Mouse (Mus musculus): ENCODE measurements around the gene Fbxo31.
A peak's percentile ranks its signal among the peaks of the same experiment; 100 is the strongest.

Fbxo31 gene

GRCm38 (mm10) chr8:121552506-121552905, 26.1 kb downstream of the Fbxo31 start:
- no peak for DNase-seq (ENCODE audit: low spot score in 2 of 2)

DNA sequence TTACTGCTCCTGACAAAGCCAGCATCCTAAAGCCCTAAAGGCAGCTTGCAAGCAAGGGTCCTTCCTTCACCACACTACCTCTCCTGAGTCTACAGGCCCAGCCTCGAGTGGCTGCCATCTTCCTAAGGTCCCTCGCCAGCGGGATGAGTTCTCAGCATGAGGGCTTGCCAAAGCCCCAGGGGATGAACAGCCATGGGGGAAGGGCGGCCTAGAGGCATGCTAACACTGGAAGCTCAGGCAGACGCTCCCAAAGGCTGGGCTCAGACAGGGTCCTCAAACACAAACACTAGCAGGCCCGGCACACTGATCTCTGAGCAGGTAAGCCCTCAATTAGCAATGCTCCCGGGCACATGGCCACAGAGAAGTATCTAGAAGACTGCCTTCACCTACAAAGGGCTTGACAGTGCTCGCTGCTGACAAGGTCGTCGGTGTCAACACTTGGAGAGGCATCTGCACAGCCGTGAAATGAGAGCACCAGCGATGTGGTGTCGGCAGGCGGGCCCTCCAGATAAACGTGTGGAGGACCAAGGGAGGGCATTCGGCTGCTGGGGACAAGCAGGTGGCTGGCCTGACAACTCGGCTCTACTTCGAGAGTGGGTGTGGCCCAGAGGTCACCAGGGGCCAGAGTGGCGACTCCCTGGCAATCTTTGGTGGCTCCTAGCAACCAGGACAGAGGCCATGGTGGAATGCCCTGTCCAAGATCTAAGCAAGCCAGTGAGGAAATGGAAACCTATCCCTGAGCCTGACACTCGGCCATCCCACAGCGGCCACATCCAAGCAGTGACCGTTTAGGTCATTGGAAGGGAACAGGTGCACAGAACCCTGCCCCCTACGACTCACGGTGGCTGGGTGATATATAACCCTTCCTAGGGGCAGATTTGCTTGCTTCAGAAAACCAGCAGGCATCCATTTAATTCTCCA, 27.3 kb downstream of the Fbxo31 start:
- DNase-seq (ENCODE audit: low spot score in 2 of 2): no peak

DNA sequence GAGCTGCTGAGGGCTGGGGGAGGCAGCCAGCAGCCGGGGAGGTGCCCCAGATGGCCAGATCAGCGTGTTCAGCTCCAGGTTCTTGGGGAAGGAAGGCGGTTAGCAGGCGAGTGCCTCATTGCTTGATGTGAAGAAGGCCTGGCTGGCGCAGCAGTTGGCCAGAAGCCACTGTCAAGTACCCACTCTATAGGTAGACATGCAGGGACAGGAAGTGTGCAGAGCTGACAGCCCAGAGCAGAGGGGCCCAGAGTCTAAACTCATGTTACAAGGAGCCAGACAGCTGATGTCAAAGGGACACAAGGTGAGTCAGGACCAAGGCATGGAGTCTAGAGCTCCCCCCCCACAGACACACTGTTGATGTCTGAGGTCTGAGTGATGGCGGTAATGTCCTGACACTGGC, 28.6 kb downstream of the Fbxo31 start:
- no peak for DNase-seq (ENCODE audit: low spot score in 2 of 2)

DNA sequence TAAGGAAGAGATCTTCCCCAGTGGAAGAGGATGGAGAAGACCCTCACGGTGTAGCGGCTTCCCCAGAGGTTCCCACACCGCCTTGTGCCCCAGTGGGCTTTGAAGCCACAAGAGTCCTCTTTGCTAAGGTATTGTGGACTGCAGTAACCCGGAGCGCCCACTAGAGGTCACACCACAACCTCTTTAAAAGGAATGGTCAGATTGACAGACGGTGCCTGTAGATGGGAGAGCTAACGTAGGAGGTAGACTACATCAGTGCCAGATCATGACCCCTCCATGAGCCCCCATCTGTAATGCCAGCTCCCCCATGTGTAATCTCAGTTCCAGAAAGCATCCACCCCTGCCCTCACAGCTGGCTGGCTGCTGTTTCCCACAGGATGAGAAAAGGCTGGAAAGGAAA, 31.5 kb downstream of the Fbxo31 start:
- peak; percentile 54 to 74 for DNase-seq (ENCODE audit: low spot score in 2 of 2)

DNA sequence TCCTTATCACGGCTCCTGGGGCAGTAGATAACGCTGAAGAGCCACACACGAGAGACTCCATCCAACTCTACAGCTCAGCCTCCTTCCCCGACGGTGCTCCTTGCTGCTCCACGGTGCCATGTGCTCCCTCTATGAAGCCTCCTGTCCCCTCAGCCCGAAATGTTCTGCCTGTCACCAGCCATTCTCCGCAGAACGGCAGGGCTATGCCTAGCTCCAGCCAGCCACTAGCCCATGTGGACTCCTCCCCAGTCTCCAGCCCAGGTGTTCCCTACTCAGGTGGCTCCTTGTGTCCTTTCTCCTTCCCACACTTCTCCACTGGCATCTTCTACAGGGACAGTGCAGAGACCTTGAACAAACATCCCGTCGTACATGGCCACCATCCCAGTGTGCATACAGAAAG, 33.7 kb downstream of the Fbxo31 start:
- no peak for DNase-seq (ENCODE audit: low spot score in 2 of 2)

DNA sequence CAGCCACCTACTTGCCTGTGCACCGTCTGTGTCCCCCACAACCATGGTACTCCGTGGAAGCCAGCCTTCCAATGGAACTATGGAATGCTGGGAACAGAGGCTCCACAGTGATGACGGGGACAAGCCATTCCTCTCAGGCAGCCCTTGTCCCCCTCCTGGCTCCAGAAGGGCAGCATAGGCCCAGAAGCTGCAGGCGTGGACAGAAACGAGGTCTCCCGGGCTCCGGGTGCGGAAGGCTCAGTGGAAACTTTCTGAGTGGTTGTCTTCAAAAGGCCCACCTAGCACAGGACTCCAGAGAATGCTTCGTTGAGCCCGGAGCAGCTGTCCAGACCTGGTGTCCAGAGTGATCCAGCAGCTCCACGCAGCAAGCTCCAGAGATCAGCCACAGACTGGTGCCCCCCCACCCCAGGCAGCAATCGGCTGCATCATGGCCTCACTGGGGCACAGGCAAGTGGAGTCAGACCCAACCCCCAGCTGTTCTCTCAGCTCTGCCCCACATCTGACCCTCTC, 34.3 kb downstream of the Fbxo31 start, which contains the start of gene 1700018B08Rik:
TSS of gene 1700018B08Rik (minus strand) at position 45 of the 510 bp plus-strand sequence.
- DNase-seq (ENCODE audit: low spot score in 2 of 2): no peak

DNA sequence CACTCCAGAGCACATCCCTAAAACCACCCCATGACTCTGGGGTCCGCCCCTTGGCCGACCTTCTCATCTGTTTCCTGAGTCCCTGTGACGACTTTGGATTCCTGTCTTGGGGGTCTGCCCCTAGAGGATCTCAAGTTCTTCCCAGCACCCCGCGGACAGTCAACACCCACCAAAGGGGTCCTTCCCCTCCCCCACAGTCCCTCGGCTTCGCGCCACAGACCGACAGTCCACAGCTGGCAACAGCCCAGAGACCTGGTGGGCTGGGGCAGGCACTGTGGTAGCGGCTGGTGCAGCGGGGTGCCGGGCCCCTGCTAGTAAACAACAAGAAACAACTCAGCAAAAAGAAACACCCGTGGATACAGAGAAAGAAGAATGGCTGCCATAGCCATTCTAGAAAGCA, 35.7 kb downstream of the Fbxo31 start:
- DNase-seq (ENCODE audit: low spot score in 2 of 2): no peak

GRCm38 (mm10) chr8:121541862-121542261, 36.7 kb downstream of the Fbxo31 start:
- no peak for DNase-seq (ENCODE audit: low spot score in 2 of 2)

DNA sequence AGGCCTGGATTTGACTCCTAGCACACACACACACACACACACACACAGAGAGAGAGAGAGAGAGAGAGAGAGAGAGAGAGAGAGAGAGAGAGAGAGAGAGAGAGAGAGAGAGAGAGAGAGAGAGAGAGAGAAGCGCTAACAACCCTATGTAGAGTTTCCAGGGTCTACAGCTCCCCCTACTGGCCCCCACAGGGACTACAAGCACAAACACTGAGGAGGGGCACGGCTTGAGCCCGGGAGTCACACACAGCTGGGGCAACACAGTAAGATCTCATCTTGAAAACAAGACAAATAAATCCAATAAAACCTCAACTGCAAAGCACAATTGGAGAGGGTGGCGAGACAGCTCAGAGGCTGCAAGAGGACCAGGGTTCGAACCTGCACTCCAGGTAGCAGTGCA, 46.2 kb downstream of the Fbxo31 start:
- DNase-seq (ENCODE audit: low spot score in 2 of 2): no peak

DNA sequence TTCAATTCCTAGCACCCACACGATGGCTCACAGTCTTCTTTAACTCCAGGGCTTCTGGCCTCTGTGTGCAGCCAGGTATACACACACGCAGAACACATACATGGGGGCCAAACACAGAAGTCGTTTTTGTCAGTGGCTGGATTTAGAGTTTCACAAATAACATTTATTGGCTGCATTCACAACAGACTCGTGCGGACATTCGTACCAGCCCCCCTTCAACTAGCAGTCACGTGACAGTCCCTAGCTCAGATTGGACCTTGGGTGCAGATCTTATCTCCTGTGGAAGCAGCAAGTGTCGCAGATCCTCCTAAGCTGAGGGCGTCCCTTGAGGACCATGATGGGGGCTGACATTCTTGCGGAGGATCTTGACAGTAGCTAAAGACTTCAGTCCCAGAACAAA, 48.0 kb downstream of the Fbxo31 start:
- no peak for DNase-seq (ENCODE audit: low spot score in 2 of 2)

- no peak for DNase-seq (ENCODE audit: low spot score in 2 of 2)
Measured at GRCm38 (mm10) chr8:121528790-121529189, 49.8 kb downstream of the Fbxo31 start.

GRCm38 (mm10) chr8:121527751-121528150, 50.9 kb downstream of the Fbxo31 start:
- DNase-seq (ENCODE audit: low spot score in 2 of 2): no peak

DNA sequence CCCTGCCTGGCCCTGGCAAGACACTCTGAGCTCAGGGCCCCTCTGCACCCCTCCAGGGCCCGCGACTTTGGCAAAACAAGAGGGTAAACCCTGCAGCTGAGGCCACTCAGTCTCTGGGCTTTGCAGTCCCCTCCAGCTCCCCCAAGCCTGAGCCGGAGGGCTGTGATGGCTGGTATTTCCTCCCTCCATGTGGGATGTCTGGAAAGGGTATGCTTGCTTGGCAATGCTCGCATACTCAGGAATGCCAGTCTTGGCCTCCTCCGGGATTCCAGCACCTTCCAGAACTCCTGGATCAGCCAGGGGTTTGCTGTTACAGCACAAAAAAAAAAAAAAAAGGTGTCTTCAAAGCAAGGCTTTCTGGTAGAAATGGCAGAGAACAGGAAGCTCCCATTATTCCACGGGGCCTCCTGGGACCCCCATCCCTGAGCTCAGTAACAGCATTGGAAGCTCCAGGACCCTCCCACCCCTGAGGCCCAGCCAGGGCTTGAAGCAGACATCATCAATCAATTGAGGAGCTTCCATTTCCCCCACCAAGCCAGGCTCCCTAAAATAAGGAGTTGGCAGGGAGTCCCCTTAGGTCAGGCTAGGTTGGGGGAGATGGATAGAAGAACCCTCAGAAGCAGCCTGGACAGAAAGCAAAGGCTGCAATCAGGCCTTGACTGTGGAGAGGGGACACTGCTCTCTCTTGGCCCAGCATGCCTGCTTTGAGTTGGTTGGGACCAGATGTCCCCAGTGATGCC, 51.6 kb downstream of the Fbxo31 start:
- DNase-seq (ENCODE audit: low spot score in 2 of 2): no peak

- no peak for DNase-seq (ENCODE audit: low spot score in 2 of 2)
Measured at GRCm38 (mm10) chr8:121525111-121525818, 53.3 kb downstream of the Fbxo31 start.

GRCm38 (mm10) chr8:121513429-121513828, 65.2 kb downstream of the Fbxo31 start:
- DNase-seq (ENCODE audit: low spot score in 2 of 2): peak; percentile 29 to 79

GRCm38 (mm10) chr8:121511751-121512150, 66.9 kb downstream of the Fbxo31 start:
- DNase-seq (ENCODE audit: low spot score in 2 of 2): no peak
